Mouse (Mus musculus) kidney, postnatal 0 days (tissue): ENCODE results near the gene Pms1. TPM values are rescaled to one million over a fixed set of nuclear protein-coding genes. Genes with fewer than 3 reads are reported as not detected.

Source experiments
- ATAC-seq: fragments of 200-750 bp; cut with Nextera tagmentation; replicated peaks from 2 replicates; pipeline ENCODE4 v1.8.0; 2017; ENCODE audit warnings: low read depth, moderate number of reproducible peaks, moderate TSS enrichment, moderate library complexity; ENCODE audit not compliant: low FRiP score
- DNase-seq: peaks from one replicate; pipeline ENCODE4 v3.0.0-alpha.2; 2016; ENCODE audit warnings: low spot score
- H3K27ac ChIP-seq: fragments of 300-500 bp; sonication (generic); 2 replicates; pipeline ENCODE4 v1.5.1; 2014; ENCODE audit warnings: mild to moderate bottlenecking
- H3K27me3 ChIP-seq: fragments of 300-500 bp; sonication (generic); 2 replicates; pipeline ENCODE4 v1.6.1; 2014; ENCODE audit warnings: low read length, mixed read lengths; ENCODE audit not compliant: insufficient read depth
- H3K36me3 ChIP-seq: fragments of 300-500 bp; sonication (generic); 2 replicates; pipeline ENCODE4 v1.6.1; 2014; ENCODE audit warnings: low read length, mixed read lengths; ENCODE audit not compliant: insufficient read depth
- H3K4me1 ChIP-seq: fragments of 300-500 bp; sonication (generic); replicated peaks from 2 replicates; pipeline ENCODE4 v1.6.1; 2014; ENCODE audit warnings: antibody characterized with exemption, low read length, mixed read lengths; ENCODE audit not compliant: insufficient read depth
- H3K4me2 ChIP-seq: fragments of 300-500 bp; sonication (generic); 2 replicates; pipeline ENCODE4 v1.6.1; 2014; ENCODE audit warnings: mild to moderate bottlenecking, low read length, moderate library complexity, mixed read lengths
- H3K4me3 ChIP-seq: fragments of 300-500 bp; sonication (generic); replicated peaks from 2 replicates; pipeline ENCODE4 v1.5.1; 2014; ENCODE audit warnings: low read depth, low read length
- H3K9ac ChIP-seq: fragments of 300-500 bp; sonication (generic); 2 replicates; pipeline ENCODE4 v1.6.1; 2014; ENCODE audit warnings: low read depth, low read length
- H3K9me3 ChIP-seq: fragments of 300-500 bp; sonication (generic); replicated peaks from 2 replicates; pipeline ENCODE4 v1.6.1; 2016; ENCODE audit warnings: low read length, inconsistent platforms, mixed read lengths
- CTCF ChIP-seq: IDR thresholded peaks from 2 replicates; pipeline ENCODE4 v1.5.1; 2016; ENCODE audit warnings: antibody characterized with exemption, low read depth, mild to moderate bottlenecking, moderate library complexity
- WGBS: fragments of 180-500 bp; shearing (Covaris S2); extraction: QIAGEN DNeasy Blood & Tissue Kit; methylation state at CpG from one replicate; pipeline ENCODE4 v1.1.7; 2014; 5-methylcytosine and 5-hydroxymethylcytosine counted together
- polyA plus RNA-seq: library from polyadenylated mRNA; unstranded; fragments of >200 nt; fragmentation: Nextera tagmentation; extraction: Ambion mirVana; gene quantifications from 2 replicates; pipeline ENCODE4 v1.2.1, GENCODE M21; 2015

The Pms1 gene
- polyA plus RNA-seq, 1 experiment from 2014 or later: 11.7 TPM

GRCm38 (mm10) chr1:53157715-53158114, 139.1 kb downstream of the Pms1 start:
- DNase-seq: no peak
- no peak for TF ChIP-seq CTCF
- WGBS: 73% methylated on average over 6 of the region's 6 CpGs

More at GRCm38 (mm10) chr1:53157715-53158114, 139.1 kb downstream of the Pms1 start:
- H3K4me3 ChIP-seq: no peak overlapping the region
- no peak overlapping the region for H3K9ac ChIP-seq
- H3K4me1 ChIP-seq: no peaks in the 10 kb centered on the region
- H3K9me3 ChIP-seq: no peaks in the 10 kb centered on the region
- H3K27me3 ChIP-seq: no peaks in the 10 kb centered on the region
- H3K27ac ChIP-seq: no peak overlapping the region
- no peak for ATAC-seq
- H3K4me2 ChIP-seq: no peak overlapping the region
- H3K36me3 ChIP-seq: no peaks in the 10 kb centered on the region

Other genes starting within 250 kb of the Pms1 start
- 0.05 TPM in 1 of 2 replicates, not detected in the other for gene Mstn, start 235.4 kb downstream of the Pms1 start, polyA plus RNA-seq
- gene 1700019A02Rik, start 109.4 kb downstream of the Pms1 start, polyA plus RNA-seq: not detected in 2 replicates
- gene Ormdl1, start 77 bp upstream of the Pms1 start, polyA plus RNA-seq: 38.3 and 39.3 TPM in 2 replicates
- gene Gm28778, start 93 bp upstream of the Pms1 start, polyA plus RNA-seq: not detected in 2 replicates
- 22.4 and 23.8 TPM in 2 replicates for gene Osgepl1, start 16.6 kb upstream of the Pms1 start, polyA plus RNA-seq
- gene Asdurf, start 55.6 kb upstream of the Pms1 start, polyA plus RNA-seq: 5.4 and 11.5 TPM in 2 replicates
- 0.22 and 0.26 TPM in 2 replicates for gene Gm28551, start 55.6 kb upstream of the Pms1 start, polyA plus RNA-seq
- gene Asnsd1, start 55.7 kb upstream of the Pms1 start, polyA plus RNA-seq: 62.4 and 64.0 TPM in 2 replicates